In the genomic region with DNA sequence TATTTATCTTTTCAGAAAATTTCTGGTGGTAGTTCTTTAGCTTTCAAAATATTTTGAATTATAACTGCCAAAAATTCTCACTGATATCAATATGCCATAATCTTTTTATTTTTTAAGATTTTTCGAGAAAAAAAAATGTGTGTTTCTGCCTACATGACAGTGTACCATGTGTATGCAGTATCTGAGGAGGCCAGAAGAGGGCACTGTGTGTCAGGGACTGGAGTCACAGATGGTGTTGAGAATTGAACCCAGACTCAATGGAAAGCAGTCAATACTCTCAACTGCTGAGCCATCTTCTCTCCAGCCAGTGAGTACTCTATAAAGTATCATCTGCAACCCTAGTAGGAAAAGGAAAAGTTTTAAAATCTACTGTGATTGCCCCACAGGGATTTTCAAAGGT, we compare ENCODE assay signal across 9 mouse cellular contexts. TPM values are rescaled to one million over a fixed set of nuclear protein-coding genes. Genes with fewer than 3 reads are reported as not detected.
DNase-seq lines count a peak whose midpoint lies in the region; ATAC-seq and TF ChIP-seq lines count a peak whose summit lies in the region.
"Had no signal": no experiment of that assay in that cellular context is flagged by ENCODE, and none has a peak within 500 bp of the region (broad histone marks: within the 10 kb centered on the region; RNA-seq: fewer than 3 reads in every experiment).

No protein-coding gene starts in this region.

- H3K4me3 ChIP-seq in left cerebral cortex, adult 2 months = no peak overlapping the region
- H3K4me3 ChIP-seq in limb, embryonic 11.5 days (ENCODE audit: low read depth, low read length) = no peak overlapping the region
- H3K4me3 ChIP-seq: heart, embryonic 13.5 days had no signal

- no peak overlapping the region for H3K9ac ChIP-seq in limb, embryonic 11.5 days (ENCODE audit: low read length)
- H3K9ac ChIP-seq: heart, embryonic 13.5 days had no signal

- no peak overlapping the region for H3K4me2 ChIP-seq in limb, embryonic 11.5 days (ENCODE audit: low read depth, severe bottlenecking)
- H3K4me2 ChIP-seq: heart, embryonic 13.5 days had no signal

- H3K36me3 ChIP-seq in limb, embryonic 11.5 days (ENCODE audit: control insufficient read depth, insufficient read depth, low read length) = peaks cover 23% of the 10 kb centered on the region

- intact Hi-C loops in left cerebral cortex, adult 2 months (cut with DNase I) = loop anchor here (5.0 kb wide), 1 partner anchor 35 kb away; no protein-coding TSS in a partner anchor

- TF ChIP-seq CTCF in left cerebral cortex, adult 2 months (IDR thresholded peaks at IDR 0.05) = peak; percentile 57

- 86% methylated on average over 1 of the region's 1 CpGs for WGBS in limb, embryonic 11.5 days

- no peaks in the 10 kb centered on the region for H3K9me3 ChIP-seq in limb, embryonic 11.5 days (ENCODE audit: control insufficient read depth, low read length)
- H3K9me3 ChIP-seq: heart, embryonic 13.5 days had no signal

- ATAC-seq in limb, embryonic 11.5 days (ENCODE audit: insufficient number of reproducible peaks, low FRiP score, low TSS enrichment, low read depth) = no peak

- no peaks in the 10 kb centered on the region for H3K4me1 ChIP-seq in limb, embryonic 11.5 days (ENCODE audit: control insufficient read depth, insufficient read depth, low read length)
- H3K4me1 ChIP-seq: heart, embryonic 13.5 days had no signal

- DNase-seq in adrenal gland, adult 2 months = peak; percentile 23
- no peak for DNase-seq in adrenal gland, postnatal 4 days (ENCODE audit: low spot score in 2 of 2)
- no peak for DNase-seq in left cerebral cortex, adult 2 months (ENCODE audit: extremely low spot score in 1 of 2, low spot score in 2 of 2)
- DNase-seq in left cerebral cortex, adult 9 months (ENCODE audit: low spot score in 2 of 2) = no peak
- DNase-seq in brain, adult 2 months (ENCODE audit: low read depth, low spot score) = peak; percentile 29
- peak; percentile 65 for DNase-seq in limb, embryonic 11.5 days (ENCODE audit: low spot score)
- peak; percentile 24 to 43 for DNase-seq in spleen, postnatal 14 days (ENCODE audit: low spot score in 2 of 2)
- no peak for DNase-seq in ovary, postnatal 14 days (ENCODE audit: low spot score)

- no peaks in the 10 kb centered on the region for H3K27me3 ChIP-seq in limb, embryonic 11.5 days (ENCODE audit: control insufficient read depth, insufficient read depth, low read length)
- H3K27me3 ChIP-seq: heart, embryonic 13.5 days had no signal

- H3K27ac ChIP-seq in left cerebral cortex, adult 2 months = no peak overlapping the region
- no peak overlapping the region for H3K27ac ChIP-seq in limb, embryonic 11.5 days (replicated peaks; ENCODE audit: low read depth, low read length)
- H3K27ac ChIP-seq: heart, embryonic 13.5 days had no signal

RNA-seq across cellular contexts. Expression of gene Chrna10, which starts 20.8 kb away (rescaled TPM):
- total RNA-seq in adrenal gland, adult 2 months (2021) = not detected
- 0.22 and 0.38 TPM in 2 replicates for polyA plus RNA-seq in adrenal gland, adult 2 months (2012; rRNA removed)
- total RNA-seq in adrenal gland, postnatal 4 days (2021) = not detected
- under 1 TPM; 0.14 to 0.40 TPM for total RNA-seq in left cerebral cortex, adult 2 months (2021)
- 0.28 TPM in 1 of 2 replicates, not detected in the other for polyA plus RNA-seq in limb, embryonic 11.5 days (2014; fragmentation: Nextera tagmentation; extraction: Ambion mirVana)

RNA-seq across cellular contexts. Expression of gene Art5, which starts 28.2 kb away (rescaled TPM):
- total RNA-seq in adrenal gland, adult 2 months (2021) = not detected
- 0.09 and 0.35 TPM in 2 replicates for polyA plus RNA-seq in adrenal gland, adult 2 months (2012; rRNA removed)
- under 1 TPM; 0.45 to 0.93 TPM for total RNA-seq in adrenal gland, postnatal 4 days (2021)
- total RNA-seq in left cerebral cortex, adult 2 months (2021) = not detected
- 4.9 and 5.8 TPM in 2 replicates for polyA plus RNA-seq in limb, embryonic 11.5 days (2014; fragmentation: Nextera tagmentation; extraction: Ambion mirVana)

RNA-seq across cellular contexts. Expression of gene Art1, which starts 35.9 kb away (rescaled TPM):
- total RNA-seq in adrenal gland, adult 2 months (2021) = not detected
- 0.28 TPM in 1 of 2 replicates, not detected in the other for polyA plus RNA-seq in adrenal gland, adult 2 months (2012; rRNA removed)
- total RNA-seq in adrenal gland, postnatal 4 days (2021) = 1 to 10 TPM; 2.0 to 7.7 TPM
- total RNA-seq in left cerebral cortex, adult 2 months (2021) = not detected
- 0.67 and 2.1 TPM in 2 replicates for polyA plus RNA-seq in limb, embryonic 11.5 days (2014; fragmentation: Nextera tagmentation; extraction: Ambion mirVana)

RNA-seq across cellular contexts. Expression of gene Trpc2, which starts 54.5 kb away (rescaled TPM):
- total RNA-seq in adrenal gland, adult 2 months (2021) = under 1 TPM in 1 of 2 experiments, not detected in 1; 0.35 TPM
- not detected in 2 replicates for polyA plus RNA-seq in adrenal gland, adult 2 months (2012; rRNA removed)
- under 1 TPM; 0.17 to 0.28 TPM for total RNA-seq in adrenal gland, postnatal 4 days (2021)
- under 1 TPM in 1 of 2 experiments, not detected in 1; 0.91 TPM for total RNA-seq in left cerebral cortex, adult 2 months (2021)
- not detected in 2 replicates for polyA plus RNA-seq in limb, embryonic 11.5 days (2014; fragmentation: Nextera tagmentation; extraction: Ambion mirVana)
- polyA plus RNA-seq: heart, embryonic 13.5 days had no signal

Comparison
In these comparisons a context has a peak if more than half of its experiments do, and no peak if none do; other contexts are left out.
1. DNase-seq: peak in adrenal gland, adult 2 months (single experiment), brain, adult 2 months (single experiment), limb, embryonic 11.5 days (single experiment) and spleen, postnatal 14 days (2 of 2); none in adrenal gland, postnatal 4 days (0 of 2), left cerebral cortex, adult 2 months (0 of 2), left cerebral cortex, adult 9 months (0 of 2) and ovary, postnatal 14 days (single experiment).